Mouse (Mus musculus) olfactory bulb, adult 2 months (tissue): Measurements from ENCODE around the gene Ankrd44.

ENCODE experiments used
- CTCF ChIP-seq: fragments of 200-500 bp; IDR thresholded peaks from 2 replicates; pipeline ENCODE4 v1.5.1; 2012; ENCODE audit warnings: low read depth, mild to moderate bottlenecking, low read length, moderate library complexity; ENCODE audit not compliant: insufficient read depth
- POLR2A ChIP-seq: fragments of 200-500 bp; IDR thresholded peaks from 2 replicates; pipeline ENCODE4 v1.6.1; 2012; ENCODE audit warnings: mild to moderate bottlenecking, low read depth, low read length, moderate library complexity; ENCODE audit not compliant: insufficient read depth

GRCm38 (mm10) chr1:54846346-54847000 lies 79.7 kb downstream of the Ankrd44 start:
- TF ChIP-seq CTCF (no peak), POLR2A (no peak)
